Mouse (Mus musculus) liver, adult 2 months (tissue): ENCODE results near the gene Resp18.
"Not testable (repeated sequence)": the region's sequence is repeated elsewhere in the genome, so short reads cannot be mapped to it uniquely, and the experiment has no call there.

Experiments used
- CTCF ChIP-seq: fragments of 200-500 bp; IDR thresholded peaks from 2 replicates; pipeline ENCODE4 v1.5.1; 2011; ENCODE audit warnings: low read depth, low read length, control low read depth
- POLR2A ChIP-seq: fragments of 200-500 bp; IDR thresholded peaks from 2 replicates; pipeline ENCODE4 v1.6.1; 2011; ENCODE audit warnings: low read length, control low read depth; ENCODE audit not compliant: insufficient read depth; ENCODE audit errors: extremely low read depth

DNA sequence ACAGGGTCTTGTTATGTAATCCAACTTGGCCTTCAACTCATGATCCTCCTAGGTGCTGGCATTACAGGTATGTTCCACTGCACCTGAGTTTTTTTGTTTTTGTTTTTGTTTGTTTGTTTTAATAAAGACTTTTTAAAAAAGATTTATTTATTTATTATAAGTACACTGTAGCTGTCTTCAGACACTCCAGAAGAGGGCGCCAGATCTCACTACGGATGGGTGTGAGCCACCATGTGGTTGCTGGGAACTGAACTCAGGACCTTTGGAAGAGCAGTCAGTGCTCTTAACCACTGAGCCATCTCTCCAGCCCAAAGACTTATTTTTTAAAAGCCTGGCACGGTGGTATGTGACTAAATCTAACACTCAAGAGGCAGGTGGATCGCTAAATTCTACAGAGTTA lies 45.7 kb downstream of the Resp18 start:
- not testable (repeated sequence) for TF ChIP-seq CTCF, POLR2A
